Mouse (Mus musculus): Measurements from ENCODE around the gene Arhgef12. TPM values are rescaled to one million over a fixed set of nuclear protein-coding genes. Genes with fewer than 3 reads are reported as not detected.

Gene Arhgef12
- polyA plus RNA-seq, 1 experiment from 2014 or later = 19.9 TPM

DNA sequence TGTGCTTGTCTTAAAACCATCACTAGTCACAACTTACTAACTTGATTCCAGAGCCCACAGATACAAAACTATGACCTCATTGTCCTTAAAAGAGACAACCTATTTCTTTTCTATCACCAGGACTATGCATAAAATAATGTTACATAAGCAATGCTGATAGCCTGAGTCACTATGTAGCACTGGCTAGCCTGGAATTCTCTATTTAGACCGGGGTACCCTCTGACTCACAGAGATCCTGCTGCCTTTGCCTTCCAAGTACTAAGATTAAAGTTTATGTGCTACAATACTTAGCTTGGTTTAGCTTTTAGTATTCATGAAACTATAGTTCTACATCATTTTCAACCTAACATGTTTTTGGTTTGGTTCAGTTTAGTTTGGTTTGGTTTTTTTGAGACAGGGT is 92.2 kb downstream of the Arhgef12 start:
- Histone ChIP-seq H3K4me3 (no peak overlapping the region), H3K36me3 (peaks cover 50% of the 10 kb centered on the region), H3K27ac (replicated peaks) (no peak overlapping the region), H3K4me2 (no peak overlapping the region), H3K27me3 (no peaks in the 10 kb centered on the region), H3K9ac (no peak overlapping the region), H3K4me1 (replicated peaks) (no peaks in the 10 kb centered on the region), H3K9me3 (no peaks in the 10 kb centered on the region)
- ATAC-seq (ENCODE audit: low read depth) = no peak
- 98% methylated on average over 1 of the region's 1 CpGs for WGBS

DNA sequence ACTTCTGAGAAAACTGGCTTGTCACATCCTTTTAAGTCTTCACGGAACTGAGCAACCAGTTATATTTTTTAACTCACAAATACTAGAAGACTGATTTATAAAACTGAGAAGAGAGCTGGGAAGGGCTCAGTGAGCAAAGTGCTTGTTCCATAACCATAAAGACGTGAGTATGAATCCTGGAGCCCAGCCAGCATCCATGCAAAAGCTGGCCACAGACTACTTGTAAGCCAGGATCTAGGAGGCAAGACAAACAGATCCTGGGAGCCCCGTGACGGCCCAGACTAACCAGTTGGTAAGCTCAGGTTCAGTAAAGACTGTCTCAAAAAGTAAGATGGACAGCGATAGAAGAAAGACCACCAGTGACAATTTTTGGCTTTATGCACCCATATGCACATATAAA is 94.5 kb downstream of the Arhgef12 start:
- 86% methylated on average over 5 of the region's 5 CpGs for WGBS
- Histone ChIP-seq H3K27ac (replicated peaks) (no peak overlapping the region), H3K9ac (no peak overlapping the region), H3K27me3 (no peaks in the 10 kb centered on the region), H3K9me3 (no peaks in the 10 kb centered on the region), H3K36me3 (peaks cover 57% of the 10 kb centered on the region), H3K4me2 (no peak overlapping the region), H3K4me3 (no peak overlapping the region), H3K4me1 (replicated peaks) (no peaks in the 10 kb centered on the region)
- ATAC-seq (ENCODE audit: low read depth) = no peak

GRCm38 (mm10) chr9:43011061-43011460 is 96.0 kb downstream of the Arhgef12 start:
- H3K36me3 ChIP-seq = peaks cover 65% of the 10 kb centered on the region
- no peaks in the 10 kb centered on the region for H3K4me1 ChIP-seq (replicated peaks)
- no peak overlapping the region for H3K4me2 ChIP-seq
- no peak overlapping the region for H3K4me3 ChIP-seq
- no peak overlapping the region for H3K9ac ChIP-seq
- no peak for ATAC-seq (ENCODE audit: low read depth)
- no peak overlapping the region for H3K27ac ChIP-seq (replicated peaks)
- WGBS = 84% methylated on average over 4 of the region's 4 CpGs
- no peaks in the 10 kb centered on the region for H3K27me3 ChIP-seq
- H3K9me3 ChIP-seq = no peaks in the 10 kb centered on the region

- Histone ChIP-seq H3K9ac (no peak overlapping the region), H3K4me3 (no peak overlapping the region), H3K36me3 (peaks cover 85% of the 10 kb centered on the region), H3K27me3 (no peaks in the 10 kb centered on the region), H3K9me3 (no peaks in the 10 kb centered on the region), H3K4me1 (replicated peaks) (no peaks in the 10 kb centered on the region), H3K4me2 (no peak overlapping the region), H3K27ac (replicated peaks) (no peak overlapping the region)
- 88% methylated on average over 5 of the region's 5 CpGs for WGBS
- no peak for ATAC-seq (ENCODE audit: low read depth)
These were observed 103.2 kb downstream of the Arhgef12 start for GRCm38 (mm10) chr9:43003881-43004280.

DNA sequence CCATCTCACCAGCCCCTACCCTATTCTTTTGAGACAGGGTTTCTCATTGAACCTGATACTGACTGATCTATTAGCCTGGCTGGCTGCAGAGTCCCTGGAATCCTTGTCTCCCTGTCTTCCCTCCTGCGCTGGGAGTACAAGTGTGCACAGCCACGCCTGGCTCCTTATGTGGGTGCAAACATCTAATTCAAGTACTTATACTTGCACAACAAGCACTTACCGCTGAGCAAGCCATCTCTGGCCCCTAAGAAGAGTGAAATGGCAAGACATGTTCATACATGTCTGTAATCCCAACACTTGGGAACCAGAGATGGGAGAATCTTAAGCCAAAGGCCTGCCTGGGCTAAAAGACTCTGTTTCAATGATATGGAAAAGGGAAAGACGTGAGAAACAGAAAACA is 104.0 kb downstream of the Arhgef12 start:
- no peaks in the 10 kb centered on the region for H3K4me1 ChIP-seq (replicated peaks)
- H3K4me3 ChIP-seq = no peak overlapping the region
- H3K27me3 ChIP-seq = no peaks in the 10 kb centered on the region
- no peak overlapping the region for H3K4me2 ChIP-seq
- H3K27ac ChIP-seq (replicated peaks) = no peak overlapping the region
- WGBS = 89% methylated on average over 4 of the region's 4 CpGs
- H3K9ac ChIP-seq = no peak overlapping the region
- no peak for ATAC-seq (ENCODE audit: low read depth)
- H3K9me3 ChIP-seq = no peaks in the 10 kb centered on the region
- peaks cover 88% of the 10 kb centered on the region for H3K36me3 ChIP-seq

DNA sequence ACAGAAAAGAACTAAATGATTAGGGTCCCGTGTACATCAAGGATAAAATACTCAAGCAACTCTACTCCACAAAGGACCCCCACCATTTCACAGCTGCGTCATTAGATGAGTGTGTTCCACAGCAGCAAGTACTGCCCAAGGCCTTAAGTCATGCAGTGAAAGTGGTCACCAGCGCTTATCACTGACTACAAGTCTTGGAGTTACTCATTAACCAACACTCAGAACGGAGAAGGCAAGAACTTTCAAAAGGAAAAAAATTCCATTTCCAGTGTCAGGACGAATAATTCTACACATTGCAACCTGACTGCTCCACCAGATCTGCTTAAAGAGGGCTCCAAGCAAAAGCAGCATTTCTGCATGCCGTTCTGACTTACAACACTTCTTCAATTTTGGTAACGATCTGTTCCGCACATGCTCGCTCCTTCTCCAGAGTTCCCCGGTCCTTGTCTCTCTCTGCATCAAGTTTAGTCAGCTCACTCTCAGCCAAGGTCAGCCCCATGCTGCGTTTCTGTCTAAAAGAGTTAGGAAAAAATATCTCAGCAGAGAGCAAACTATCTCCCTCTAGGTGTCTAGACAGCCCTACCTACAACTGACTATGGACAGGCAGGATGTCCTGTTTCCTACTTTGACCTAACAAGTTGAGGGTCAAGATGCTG is 106.3 kb downstream of the Arhgef12 start:
- no peaks in the 10 kb centered on the region for H3K4me1 ChIP-seq (replicated peaks)
- H3K4me3 ChIP-seq = no peak overlapping the region
- H3K27ac ChIP-seq (replicated peaks) = no peak overlapping the region
- WGBS = 90% methylated on average over 11 of the region's 11 CpGs
- H3K36me3 ChIP-seq = peaks cover 87% of the 10 kb centered on the region
- H3K27me3 ChIP-seq = no peaks in the 10 kb centered on the region
- H3K4me2 ChIP-seq = no peak overlapping the region
- no peaks in the 10 kb centered on the region for H3K9me3 ChIP-seq
- no peak for ATAC-seq (ENCODE audit: low read depth)
- no peak overlapping the region for H3K9ac ChIP-seq

DNA sequence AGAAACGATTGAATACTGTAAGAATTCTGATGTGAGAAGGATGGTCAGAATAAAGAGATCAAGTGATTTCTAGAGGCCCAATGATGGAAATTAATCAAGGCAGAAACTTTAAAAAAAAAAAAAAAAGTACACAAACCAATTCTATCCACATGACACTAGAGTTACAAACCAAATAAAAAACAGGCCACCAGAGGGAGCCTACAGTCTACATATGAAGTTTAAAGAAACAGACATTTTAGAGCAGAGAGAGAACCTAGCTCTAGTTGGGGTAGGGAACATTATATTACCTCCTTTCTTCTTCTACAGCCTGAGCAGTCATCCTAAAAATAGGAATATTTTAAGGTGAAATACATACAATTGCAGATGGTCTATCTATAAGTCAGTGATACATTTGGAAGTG is 107.0 kb downstream of the Arhgef12 start:
- no peaks in the 10 kb centered on the region for H3K27me3 ChIP-seq
- no peak; the same call in 1 of the 2 replicates for ATAC-seq (ENCODE audit: low read depth)
- H3K9me3 ChIP-seq = no peaks in the 10 kb centered on the region
- H3K4me1 ChIP-seq (replicated peaks) = no peaks in the 10 kb centered on the region
- H3K27ac ChIP-seq (replicated peaks) = no peak overlapping the region
- 97% methylated on average over 1 of the region's 1 CpGs for WGBS
- H3K36me3 ChIP-seq = peaks cover 88% of the 10 kb centered on the region
- H3K4me2 ChIP-seq = no peak overlapping the region
- H3K9ac ChIP-seq = no peak overlapping the region
- no peak overlapping the region for H3K4me3 ChIP-seq

DNA sequence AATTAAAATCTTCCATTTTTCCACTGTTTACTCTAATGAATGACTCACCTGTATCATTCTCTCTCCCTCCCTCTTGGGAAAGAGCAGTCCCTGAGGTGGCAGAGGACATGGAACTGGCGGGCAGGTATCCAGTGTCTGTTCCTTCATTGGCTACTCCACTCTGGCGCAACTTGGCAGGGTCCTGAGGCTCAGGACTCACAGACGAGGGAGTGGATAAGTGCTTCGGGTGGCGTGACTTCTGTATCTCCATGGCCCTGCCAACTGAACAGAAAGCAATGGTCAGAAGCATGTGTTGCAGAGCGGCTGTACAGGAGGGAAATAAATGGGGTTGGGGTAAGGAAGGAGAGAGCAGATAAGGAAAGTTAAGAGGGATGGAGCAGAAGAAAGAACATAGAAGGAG is 109.5 kb downstream of the Arhgef12 start:
- H3K9me3 ChIP-seq = no peaks in the 10 kb centered on the region
- no peaks in the 10 kb centered on the region for H3K4me1 ChIP-seq (replicated peaks)
- H3K27ac ChIP-seq (replicated peaks) = no peak overlapping the region
- H3K4me3 ChIP-seq = no peak overlapping the region
- WGBS = 97% methylated on average over 6 of the region's 6 CpGs
- H3K27me3 ChIP-seq = no peaks in the 10 kb centered on the region
- H3K36me3 ChIP-seq = peaks cover 87% of the 10 kb centered on the region
- no peak overlapping the region for H3K4me2 ChIP-seq
- ATAC-seq (ENCODE audit: low read depth) = no peak
- H3K9ac ChIP-seq = no peak overlapping the region

GRCm38 (mm10) chr9:42995298-42995697 is 111.7 kb downstream of the Arhgef12 start:
- no peak overlapping the region for H3K9ac ChIP-seq
- H3K9me3 ChIP-seq = no peaks in the 10 kb centered on the region
- no peak overlapping the region for H3K4me2 ChIP-seq
- H3K36me3 ChIP-seq = peaks cover 85% of the 10 kb centered on the region
- H3K27me3 ChIP-seq = no peaks in the 10 kb centered on the region
- H3K4me1 ChIP-seq (replicated peaks) = no peaks in the 10 kb centered on the region
- no peak overlapping the region for H3K27ac ChIP-seq (replicated peaks)
- no peak for ATAC-seq (ENCODE audit: low read depth)
- 91% methylated on average over 11 of the region's 11 CpGs for WGBS
- H3K4me3 ChIP-seq = no peak overlapping the region

GRCm38 (mm10) chr9:42994708-42995107 is 112.3 kb downstream of the Arhgef12 start:
- ATAC-seq (ENCODE audit: low read depth) = no peak
- H3K27ac ChIP-seq (replicated peaks) = no peak overlapping the region
- WGBS = 93% methylated on average over 4 of the region's 4 CpGs
- no peaks in the 10 kb centered on the region for H3K4me1 ChIP-seq (replicated peaks)
- H3K27me3 ChIP-seq = no peaks in the 10 kb centered on the region
- H3K36me3 ChIP-seq = peaks cover 85% of the 10 kb centered on the region
- no peak overlapping the region for H3K9ac ChIP-seq
- H3K4me3 ChIP-seq = no peak overlapping the region
- H3K9me3 ChIP-seq = no peaks in the 10 kb centered on the region
- no peak overlapping the region for H3K4me2 ChIP-seq

- H3K27ac ChIP-seq (replicated peaks) = no peak overlapping the region
- no peaks in the 10 kb centered on the region for H3K9me3 ChIP-seq
- H3K9ac ChIP-seq = no peak overlapping the region
- ATAC-seq (ENCODE audit: low read depth) = no peak
- WGBS = 87% methylated on average over 4 of the region's 4 CpGs
- no peak overlapping the region for H3K4me2 ChIP-seq
- H3K4me1 ChIP-seq (replicated peaks) = no peaks in the 10 kb centered on the region
- peaks cover 83% of the 10 kb centered on the region for H3K36me3 ChIP-seq
- no peaks in the 10 kb centered on the region for H3K27me3 ChIP-seq
- no peak overlapping the region for H3K4me3 ChIP-seq
These were observed 113.4 kb downstream of the Arhgef12 start for GRCm38 (mm10) chr9:42993659-42994058.

DNA sequence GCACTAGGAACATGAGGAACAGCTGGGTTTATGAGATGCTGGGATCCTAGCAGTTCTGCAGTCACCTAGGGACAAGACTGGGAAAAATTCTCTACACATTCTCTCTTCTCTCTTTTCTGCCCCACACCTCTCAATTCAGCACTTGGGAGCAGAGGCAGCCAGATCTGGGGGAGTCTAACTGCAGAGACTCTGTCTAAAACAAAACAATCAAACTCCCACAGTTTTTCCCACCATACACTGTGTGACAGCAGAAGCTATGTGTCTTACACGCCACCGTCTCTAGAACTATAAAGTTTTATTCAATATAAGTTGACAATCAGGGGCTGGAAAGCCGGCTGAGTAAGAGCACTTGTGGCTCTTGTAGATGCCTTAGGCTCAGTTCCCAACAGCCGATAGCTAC is 119.1 kb downstream of the Arhgef12 start:
- Histone ChIP-seq H3K36me3 (peaks cover 82% of the 10 kb centered on the region), H3K27me3 (no peaks in the 10 kb centered on the region), H3K4me3 (no peak overlapping the region), H3K4me2 (no peak overlapping the region), H3K9ac (no peak overlapping the region), H3K9me3 (no peaks in the 10 kb centered on the region), H3K4me1 (replicated peaks) (no peaks in the 10 kb centered on the region), H3K27ac (replicated peaks) (no peak overlapping the region)
- 93% methylated on average over 4 of the region's 4 CpGs for WGBS
- ATAC-seq (ENCODE audit: low read depth) = no peak

- Histone ChIP-seq H3K4me1 (replicated peaks) (no peaks in the 10 kb centered on the region), H3K27me3 (no peaks in the 10 kb centered on the region), H3K4me3 (no peak overlapping the region), H3K9ac (no peak overlapping the region), H3K9me3 (no peaks in the 10 kb centered on the region), H3K36me3 (peaks cover 76% of the 10 kb centered on the region), H3K27ac (replicated peaks) (no peak overlapping the region), H3K4me2 (no peak overlapping the region)
- ATAC-seq (ENCODE audit: low read depth) = no peak
- WGBS = 74% methylated on average over 11 of the region's 11 CpGs
These were observed 138.0 kb downstream of the Arhgef12 start for GRCm38 (mm10) chr9:42968894-42969521.
